Mouse (Mus musculus) frontal cortex, postnatal 25 days (tissue): Measurements from ENCODE around the gene Vsx1.

Experiments used
- DNase-seq, 2 experiments: peaks; one replicate each; pipeline ENCODE4 v3.0.0; 2022; ENCODE audit warnings: low spot score in 2 of 2

The Vsx1 gene

GRCm38 (mm10) chr2:150667820-150668766 is 21.1 kb downstream of the Vsx1 start, which contains the start of gene Acss1:
Acss1 (minus strand) TSS chr2:150668500.
- peak in 1 of 2 experiments; percentile 35 for DNase-seq

- no peak for DNase-seq
Observed at GRCm38 (mm10) chr2:150667065-150667819, 21.9 kb downstream of the Vsx1 start.

GRCm38 (mm10) chr2:150666723-150667064 is 22.5 kb downstream of the Vsx1 start:
- DNase-seq, result no peak

GRCm38 (mm10) chr2:150665534-150666451 is 23.4 kb downstream of the Vsx1 start:
- no peak for DNase-seq

- DNase-seq, result no peak
Observed at GRCm38 (mm10) chr2:150665006-150665405, 24.2 kb downstream of the Vsx1 start.

- DNase-seq, result no peak
Observed at GRCm38 (mm10) chr2:150664152-150664920, 24.8 kb downstream of the Vsx1 start.

GRCm38 (mm10) chr2:150663255-150663654 is 25.9 kb downstream of the Vsx1 start:
- no peak for DNase-seq

GRCm38 (mm10) chr2:150662007-150662406 is 27.2 kb downstream of the Vsx1 start:
- no peak for DNase-seq

- DNase-seq, result no peak
Observed at GRCm38 (mm10) chr2:150660668-150661451, 28.3 kb downstream of the Vsx1 start.

GRCm38 (mm10) chr2:150660049-150660448 is 29.1 kb downstream of the Vsx1 start:
- no peak for DNase-seq

- no peak for DNase-seq
Observed at GRCm38 (mm10) chr2:150656975-150657768, 32.0 kb downstream of the Vsx1 start.

GRCm38 (mm10) chr2:150656112-150656511 is 33.0 kb downstream of the Vsx1 start:
- DNase-seq, result no peak

GRCm38 (mm10) chr2:150655290-150655689 is 33.9 kb downstream of the Vsx1 start:
- DNase-seq, result no peak

- DNase-seq, result no peak
Observed at GRCm38 (mm10) chr2:150654814-150655213, 34.3 kb downstream of the Vsx1 start.

GRCm38 (mm10) chr2:150651366-150651765 is 37.8 kb downstream of the Vsx1 start:
- DNase-seq, result no peak

GRCm38 (mm10) chr2:150650511-150651074 is 38.6 kb downstream of the Vsx1 start:
- no peak for DNase-seq

GRCm38 (mm10) chr2:150648300-150648895 is 40.8 kb downstream of the Vsx1 start:
- no peak for DNase-seq

- no peak for DNase-seq
Observed at GRCm38 (mm10) chr2:150647681-150648299, 41.4 kb downstream of the Vsx1 start.
